Mouse (Mus musculus) cortical plate, adult 2 months (tissue): ENCODE measurements around the gene Plekhg1. TPM values are rescaled to one million over a fixed set of nuclear protein-coding genes. Genes with fewer than 3 reads are reported as not detected.
A peak's percentile ranks its signal among the peaks of the same experiment; 100 is the strongest.

Experiments
- H3K27ac ChIP-seq: fragments of 200-500 bp; 2 replicates; pipeline ENCODE4 v1.5.1; 2012; ENCODE audit warnings: low read length, control low read depth, inconsistent platforms; ENCODE audit not compliant: insufficient read depth
- H3K4me1 ChIP-seq: fragments of 200-500 bp; 2 replicates; pipeline ENCODE4 v1.6.1; 2011; ENCODE audit warnings: low read length; ENCODE audit not compliant: control insufficient read depth, insufficient read depth
- H3K4me3 ChIP-seq: fragments of 200-500 bp; 2 replicates; pipeline ENCODE4 v1.5.1; 2011; ENCODE audit warnings: mild to moderate bottlenecking, low read length, control low read depth; ENCODE audit not compliant: insufficient read depth
- CTCF ChIP-seq: fragments of 200-500 bp; IDR thresholded peaks from 2 replicates; pipeline ENCODE4 v1.5.1; 2011; ENCODE audit warnings: mild to moderate bottlenecking, control low read depth, low read length; ENCODE audit not compliant: insufficient read depth; ENCODE audit errors: extremely low read depth
- POLR2A ChIP-seq: fragments of 200-500 bp; IDR thresholded peaks from 2 replicates; pipeline ENCODE4 v1.6.1; 2011; ENCODE audit warnings: mild to moderate bottlenecking, low read length, control low read depth; ENCODE audit not compliant: insufficient read depth; ENCODE audit errors: extremely low read depth
- polyA plus RNA-seq: library from polyadenylated mRNA; depleted of rRNA; stranded (reverse); fragments of >200 nt; gene quantifications from 2 replicates; pipeline ENCODE4 v1.2.3, GENCODE M21; 2012

Plekhg1 gene
- polyA plus RNA-seq, 1 experiment, result 7.1 TPM

DNA sequence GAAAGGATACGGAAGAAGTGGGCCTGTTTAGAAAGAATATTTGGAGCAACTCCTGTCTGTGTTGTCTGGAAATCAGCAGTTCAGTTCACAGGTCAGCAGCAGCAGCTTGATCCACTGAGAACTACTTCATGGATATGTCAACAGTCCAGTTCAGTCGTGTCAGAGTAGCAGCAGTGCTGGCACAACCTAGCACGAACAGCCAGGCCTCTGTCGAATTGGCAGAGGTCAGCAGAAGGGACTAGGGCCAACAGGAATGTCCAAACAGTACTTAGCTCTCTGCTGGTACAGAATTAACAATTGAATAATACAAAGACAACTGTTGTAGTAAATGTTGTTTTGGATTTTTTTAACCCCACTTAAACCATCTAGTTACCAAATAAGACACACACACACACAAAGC is 33.9 kb upstream of the Plekhg1 start:
- Histone ChIP-seq H3K27ac (peak overlapping the region; percentile 81), H3K4me3 (no peak overlapping the region), H3K4me1 (no peaks in the 10 kb centered on the region)
- TF ChIP-seq CTCF (no peak), POLR2A (no peak)

DNA sequence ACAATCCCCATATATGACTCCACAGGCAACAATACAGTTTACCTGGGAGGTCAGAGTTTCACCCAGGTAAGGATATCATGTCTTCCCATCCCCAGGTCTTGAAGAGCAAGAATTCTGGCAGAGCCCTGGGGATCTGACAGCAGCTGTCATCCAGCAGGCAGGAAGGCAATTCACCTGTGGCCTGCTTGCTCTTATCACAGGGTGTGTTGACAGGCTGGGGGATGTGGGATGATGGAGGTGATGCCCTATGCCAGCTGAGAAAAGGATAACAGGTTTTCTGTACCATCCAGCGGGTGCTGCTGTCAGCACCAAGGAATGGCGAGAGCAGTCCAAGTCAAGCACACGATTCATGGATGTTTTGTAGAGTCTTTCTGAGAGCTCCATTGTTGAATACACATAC is 30.1 kb upstream of the Plekhg1 start:
- H3K27ac ChIP-seq, result no peak overlapping the region
- TF ChIP-seq POLR2A (no peak), CTCF (no peak)
- H3K4me3 ChIP-seq, result no peak overlapping the region
- no peaks in the 10 kb centered on the region for H3K4me1 ChIP-seq

DNA sequence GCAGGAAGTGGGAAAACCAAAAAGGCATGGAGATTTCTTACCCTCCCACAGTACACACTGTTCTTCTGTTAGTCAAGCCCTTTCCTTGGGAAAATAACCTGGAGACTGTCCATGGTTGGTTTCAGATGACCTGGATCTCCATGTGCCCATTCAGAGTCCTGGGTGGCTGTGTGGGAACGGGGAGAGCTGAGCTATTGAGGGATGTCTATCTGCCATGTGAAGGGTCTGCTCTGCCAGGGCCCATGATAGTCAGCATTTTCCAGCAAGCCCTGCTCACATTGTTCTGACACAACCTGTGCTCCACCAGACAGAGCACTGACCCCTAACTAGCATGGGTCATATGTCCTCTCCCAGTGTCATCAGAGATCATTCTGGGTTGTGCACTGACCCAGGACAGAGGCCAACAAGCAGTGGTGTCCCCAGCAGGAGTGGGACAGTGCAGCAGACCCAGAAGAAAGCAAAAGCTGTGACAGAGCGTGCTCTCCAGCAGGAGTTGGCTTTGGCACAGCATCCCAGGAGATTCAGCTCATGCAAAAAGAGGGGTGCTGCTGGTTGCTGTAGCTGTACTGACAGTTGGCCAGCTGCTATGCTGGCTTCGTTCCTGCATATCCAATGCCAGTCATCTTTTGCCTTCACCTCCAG is 24.7 kb upstream of the Plekhg1 start:
- Histone ChIP-seq H3K27ac (peak overlapping the region; percentile 21; the same call in 1 of the 2 replicates), H3K4me1 (no peaks in the 10 kb centered on the region; the same call in 1 of the 2 replicates), H3K4me3 (no peak overlapping the region)
- TF ChIP-seq POLR2A (no peak), CTCF (no peak)

DNA sequence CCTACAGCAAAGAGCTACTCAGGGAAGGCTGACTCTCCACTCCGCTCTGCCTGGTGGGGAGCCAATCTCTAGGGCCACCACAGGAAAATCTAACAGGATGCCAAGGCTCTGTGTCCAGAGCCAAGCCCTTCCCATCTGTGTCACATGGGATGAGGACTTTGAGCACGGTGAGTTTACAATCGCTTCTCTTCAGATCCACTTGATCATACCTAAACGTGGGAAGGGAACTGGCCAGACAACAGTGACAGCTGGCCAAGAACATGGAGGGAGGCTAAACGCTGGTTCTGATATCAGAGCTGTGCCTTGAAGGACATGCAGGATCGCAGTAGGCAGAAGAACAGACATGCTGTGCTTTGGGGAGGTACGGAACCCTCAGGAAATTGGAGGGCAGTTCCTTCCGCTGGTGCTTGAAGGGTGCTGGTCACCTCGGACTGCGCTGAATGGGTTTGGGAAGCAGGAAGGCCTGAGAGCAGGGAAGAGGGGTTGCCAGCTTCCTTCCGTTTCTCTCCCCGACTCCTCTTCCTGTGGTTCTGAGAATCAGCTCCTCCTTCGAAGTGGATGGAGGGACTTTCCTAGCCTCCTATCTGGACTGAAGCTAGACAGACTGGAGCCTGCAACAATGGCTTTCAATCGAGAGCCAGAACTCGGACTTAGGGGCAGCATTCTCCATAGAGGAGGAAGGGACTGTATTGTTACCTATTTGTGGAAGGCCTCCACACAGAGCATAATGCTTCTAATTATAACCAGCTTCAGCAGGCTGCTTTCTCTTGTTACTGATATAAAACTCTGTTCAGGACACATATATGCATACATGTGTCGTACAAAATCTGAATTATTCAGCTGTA is 21.9 kb upstream of the Plekhg1 start:
- H3K27ac ChIP-seq, result peak overlapping the region; percentile 80
- H3K4me3 ChIP-seq, result peak overlapping the region; percentile 34
- TF ChIP-seq POLR2A (peak; percentile 43; the same call in 1 of the 2 replicates), CTCF (no peak)
- H3K4me1 ChIP-seq, result no peaks in the 10 kb centered on the region; the same call in 1 of the 2 replicates

DNA sequence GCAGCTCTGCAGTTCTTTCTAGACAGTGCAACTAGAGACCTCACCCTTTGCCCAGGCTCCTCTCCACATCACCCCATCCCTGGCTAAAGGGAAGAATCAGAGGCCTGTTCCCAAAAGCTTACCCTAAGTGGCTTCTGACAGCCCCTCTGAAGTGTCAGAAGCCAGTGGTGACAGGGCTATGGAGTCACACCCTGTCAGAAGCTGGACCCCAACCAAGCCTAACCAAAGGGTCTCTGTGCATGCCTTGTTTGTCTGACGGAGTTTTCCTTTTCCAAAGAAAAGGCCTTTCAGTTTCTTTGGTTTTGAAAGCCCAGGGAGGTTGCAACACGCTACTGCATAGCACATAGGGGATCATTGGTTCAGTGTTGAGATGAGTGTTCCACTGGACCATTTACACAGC is 19.9 kb upstream of the Plekhg1 start:
- TF ChIP-seq CTCF, result no peak
- TF ChIP-seq POLR2A, result no peak
- no peak overlapping the region for H3K27ac ChIP-seq
- H3K4me3 ChIP-seq, result no peak overlapping the region
- no peaks in the 10 kb centered on the region; the same call in 1 of the 2 replicates for H3K4me1 ChIP-seq

DNA sequence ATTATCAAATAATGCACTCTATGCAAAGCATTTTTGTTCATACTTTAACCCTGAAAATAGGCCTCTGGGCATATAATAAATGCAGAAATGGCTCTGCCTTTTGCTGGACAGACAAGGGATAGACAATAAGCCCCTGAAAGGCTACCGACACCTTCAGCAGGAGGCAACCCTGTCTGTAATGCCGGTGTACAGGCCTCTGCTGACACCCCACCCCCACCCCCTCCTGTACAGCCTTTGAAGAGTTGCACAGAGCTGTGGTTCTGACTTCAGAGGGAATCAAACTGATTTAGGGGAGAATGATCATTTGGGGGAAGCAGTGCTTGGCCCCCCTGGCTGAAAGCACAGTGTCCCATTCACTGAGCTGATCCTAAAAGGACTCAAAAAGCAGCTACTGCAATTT is 17.8 kb upstream of the Plekhg1 start:
- Histone ChIP-seq H3K4me3 (no peak overlapping the region), H3K4me1 (no peaks in the 10 kb centered on the region), H3K27ac (no peak overlapping the region)
- TF ChIP-seq POLR2A, result no peak

DNA sequence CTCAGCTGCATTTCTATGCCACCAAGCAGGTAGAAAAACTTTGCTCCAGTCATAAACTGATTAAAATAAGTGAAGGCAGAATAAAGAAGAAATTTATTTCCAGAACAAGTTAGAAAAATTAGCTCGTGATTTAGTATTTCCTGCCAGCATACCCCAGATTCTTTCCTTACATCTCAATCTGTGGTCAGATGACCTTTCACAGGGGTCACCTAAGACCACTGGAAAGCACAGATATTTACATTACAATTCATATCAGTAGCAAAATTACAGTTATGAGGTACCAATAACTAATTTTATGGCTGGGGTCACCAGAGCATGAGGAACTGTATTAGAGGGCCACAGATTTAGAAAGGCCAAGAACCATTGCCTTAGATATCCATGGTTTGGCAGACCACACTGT is 15.5 kb upstream of the Plekhg1 start:
- Histone ChIP-seq H3K27ac (no peak overlapping the region), H3K4me1 (no peaks in the 10 kb centered on the region)
- TF ChIP-seq POLR2A (no peak), CTCF (no peak)

DNA sequence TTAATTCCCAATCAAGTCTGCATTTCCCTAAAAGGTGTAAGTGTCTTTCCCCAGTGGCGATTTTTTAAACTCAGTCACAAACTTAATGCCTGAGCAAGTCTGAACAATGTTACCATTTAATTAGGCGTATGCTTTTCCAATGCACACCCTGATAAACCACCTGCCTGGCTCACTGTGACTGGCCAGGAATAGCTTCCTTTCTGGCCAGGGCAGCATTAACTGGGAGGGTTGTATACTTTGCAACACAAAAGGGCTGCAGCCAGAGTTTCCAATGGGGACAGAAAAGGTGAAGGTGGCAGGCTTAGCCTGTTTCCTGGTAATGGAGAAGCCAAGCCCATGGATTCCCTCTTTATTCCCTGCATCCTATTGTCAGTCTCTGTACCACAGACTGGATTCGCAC is 10.5 kb upstream of the Plekhg1 start:
- no peak for TF ChIP-seq POLR2A
- no peak for TF ChIP-seq CTCF
- H3K27ac ChIP-seq, result no peak overlapping the region

More for the DNA sequence above, 15.5 kb upstream of the Plekhg1 start:
- no peak overlapping the region for H3K4me3 ChIP-seq

DNA sequence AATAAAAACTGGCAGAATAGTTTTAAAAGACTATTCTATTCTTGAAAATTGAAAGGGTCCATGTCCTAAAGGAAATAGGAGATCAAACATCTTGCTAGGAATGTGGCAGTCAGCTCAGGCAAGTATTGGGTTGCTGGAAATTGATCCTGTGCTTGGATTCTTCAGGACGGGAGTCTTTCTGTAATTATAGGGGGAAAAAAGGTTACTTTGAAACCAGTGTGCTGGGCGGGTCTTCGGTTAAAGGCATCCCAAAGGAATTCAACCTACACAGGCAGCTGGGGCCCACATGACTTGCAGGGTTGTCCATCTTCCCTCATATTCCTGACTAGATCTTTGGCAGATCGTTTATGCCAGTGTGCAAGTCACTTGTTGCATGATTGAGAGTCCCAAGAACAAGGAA is 9.8 kb upstream of the Plekhg1 start:
- Histone ChIP-seq H3K4me1 (no peaks in the 10 kb centered on the region), H3K4me3 (no peak overlapping the region), H3K27ac (no peak overlapping the region)
- TF ChIP-seq POLR2A (no peak), CTCF (no peak)

More for the DNA sequence above, 10.5 kb upstream of the Plekhg1 start:
- H3K4me3 ChIP-seq, result no peak overlapping the region
- H3K4me1 ChIP-seq, result no peaks in the 10 kb centered on the region

DNA sequence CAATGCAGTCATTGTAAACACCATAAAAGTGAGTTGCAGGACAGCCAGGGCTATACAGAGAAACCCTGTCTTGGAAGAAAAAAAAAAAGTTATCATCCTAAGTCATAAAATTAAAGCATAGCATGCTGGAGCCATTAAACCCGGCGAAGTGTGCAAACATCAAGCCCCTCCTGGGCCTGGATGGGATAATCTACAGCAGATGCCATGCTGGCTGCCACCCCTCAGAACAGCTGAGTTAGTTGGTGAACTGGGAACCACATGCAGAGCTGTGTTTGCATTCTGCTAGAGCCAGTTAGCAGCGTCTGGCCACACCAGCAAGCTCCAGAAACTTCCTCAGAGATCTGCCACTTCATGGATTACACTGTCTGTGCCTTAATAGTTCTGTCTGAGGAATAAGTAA is 3.1 kb upstream of the Plekhg1 start:
- TF ChIP-seq POLR2A (no peak), CTCF (no peak)
- Histone ChIP-seq H3K27ac (no peak overlapping the region), H3K4me1 (no peaks in the 10 kb centered on the region), H3K4me3 (no peak overlapping the region)
